Mouse (Mus musculus): ENCODE results near the gene Ovol3.

DNA sequence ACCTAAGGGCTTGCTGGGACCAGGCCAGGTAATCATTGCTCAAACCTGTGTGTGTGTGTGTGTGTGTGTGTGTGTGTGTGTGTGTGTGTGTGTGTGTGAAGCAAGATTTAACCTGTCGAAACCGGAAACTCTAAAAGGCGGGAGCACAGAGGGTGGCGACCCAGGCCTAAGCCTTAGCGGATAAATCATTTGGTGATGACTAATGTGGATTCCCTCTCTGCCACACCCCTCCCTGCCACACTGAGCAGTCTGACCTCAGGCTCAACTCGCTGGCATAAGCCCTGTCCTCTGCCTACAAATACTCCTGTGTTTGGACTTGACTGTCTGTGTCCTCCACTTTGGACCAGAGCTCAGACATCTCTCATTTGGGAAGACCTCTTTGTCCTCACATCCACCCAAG lies 39.4 kb downstream of the Ovol3 start:
- TF ChIP-seq CTCF (IDR thresholded peaks at IDR 0.05; ENCODE audit: low read depth, low read length), result no peak
- TF ChIP-seq POLR2A (IDR thresholded peaks at IDR 0.05; ENCODE audit: borderline replicate concordance, low read depth, low read length), result no peak
